Mouse (Mus musculus) limb, embryonic 14.5 days (tissue): ENCODE results near the gene Tnc. TPM values are rescaled to one million over a fixed set of nuclear protein-coding genes. Genes with fewer than 3 reads are reported as not detected.
A peak's percentile ranks its signal among the peaks of the same experiment; 100 is the strongest.

Experiments used
- ATAC-seq: fragments of 200-750 bp; cut with Nextera tagmentation; 2 replicates; pipeline ENCODE4 v1.8.0; 2017; ENCODE audit warnings: low read depth, moderate number of reproducible peaks, moderate TSS enrichment; ENCODE audit not compliant: low FRiP score
- DNase-seq: peaks from one replicate; pipeline ENCODE4 v3.0.0-alpha.2; 2015; ENCODE audit warnings: low spot score
- H3K27ac ChIP-seq: fragments of 300-500 bp; sonication (generic); replicated peaks from 2 replicates; pipeline ENCODE4 v1.5.1; 2014; ENCODE audit warnings: low read depth, mild to moderate bottlenecking, low read length, moderate library complexity, mixed read lengths
- H3K27me3 ChIP-seq: fragments of 300-500 bp; sonication (generic); 2 replicates; pipeline ENCODE4 v1.6.1; 2014; ENCODE audit warnings: low read length, mixed read lengths; ENCODE audit not compliant: control insufficient read depth, insufficient read depth
- H3K36me3 ChIP-seq: fragments of 300-500 bp; sonication (generic); 2 replicates; pipeline ENCODE4 v1.6.1; 2014; ENCODE audit warnings: mild to moderate bottlenecking, low read length, moderate library complexity, mixed read lengths; ENCODE audit not compliant: control insufficient read depth, insufficient read depth
- H3K4me1 ChIP-seq: fragments of 300-500 bp; sonication (generic); 2 replicates; pipeline ENCODE4 v1.6.1; 2014; ENCODE audit warnings: antibody characterized with exemption, low read length, mixed read lengths; ENCODE audit not compliant: control insufficient read depth, insufficient read depth
- H3K4me2 ChIP-seq: fragments of 300-500 bp; sonication (generic); replicated peaks from 2 replicates; pipeline ENCODE4 v1.6.1; 2014; ENCODE audit warnings: low read depth, mild to moderate bottlenecking, low read length, moderate library complexity; ENCODE audit not compliant: severe bottlenecking
- H3K4me3 ChIP-seq: fragments of 300-500 bp; sonication (generic); replicated peaks from 2 replicates; pipeline ENCODE4 v1.5.1; 2014; ENCODE audit warnings: low read length
- H3K9ac ChIP-seq: fragments of 300-500 bp; sonication (generic); 2 replicates; pipeline ENCODE4 v1.6.1; 2014; ENCODE audit warnings: mild to moderate bottlenecking, low read depth, low read length, moderate library complexity; ENCODE audit not compliant: severe bottlenecking
- H3K9me3 ChIP-seq: fragments of 300-500 bp; sonication (generic); 2 replicates; pipeline ENCODE4 v1.6.1; 2016; ENCODE audit warnings: low read length; ENCODE audit not compliant: control insufficient read depth
- POLR2A ChIP-seq: fragments of 200-500 bp; IDR thresholded peaks from 2 replicates; pipeline ENCODE4 v1.8.0; 2012; ENCODE audit warnings: inconsistent platforms, mild to moderate bottlenecking, moderate library complexity, borderline replicate concordance; ENCODE audit not compliant: insufficient read depth, insufficient read length; ENCODE audit errors: extremely low read depth
- WGBS: fragments of 180-500 bp; shearing (Covaris S2); extraction: QIAGEN DNeasy Blood & Tissue Kit; methylation state at CpG from one replicate; pipeline ENCODE4 v1.1.7; 2014; 5-methylcytosine and 5-hydroxymethylcytosine counted together
- polyA plus RNA-seq, 2 experiments: library from polyadenylated mRNA; depleted of rRNA in 1 of 2; stranded (reverse) in 1 of 2; unstranded in 1 of 2; fragments of >200 nt; fragmentation: Nextera tagmentation in 1 of 2; extraction: Ambion mirVana in 1 of 2; gene quantifications; 2 replicates each; pipeline versions ENCODE4 v1.2.1 to v1.2.3; 2012 to 2014

Gene Tnc
- polyA plus RNA-seq, 2 experiments = 58.2 to 73.8 TPM

DNA sequence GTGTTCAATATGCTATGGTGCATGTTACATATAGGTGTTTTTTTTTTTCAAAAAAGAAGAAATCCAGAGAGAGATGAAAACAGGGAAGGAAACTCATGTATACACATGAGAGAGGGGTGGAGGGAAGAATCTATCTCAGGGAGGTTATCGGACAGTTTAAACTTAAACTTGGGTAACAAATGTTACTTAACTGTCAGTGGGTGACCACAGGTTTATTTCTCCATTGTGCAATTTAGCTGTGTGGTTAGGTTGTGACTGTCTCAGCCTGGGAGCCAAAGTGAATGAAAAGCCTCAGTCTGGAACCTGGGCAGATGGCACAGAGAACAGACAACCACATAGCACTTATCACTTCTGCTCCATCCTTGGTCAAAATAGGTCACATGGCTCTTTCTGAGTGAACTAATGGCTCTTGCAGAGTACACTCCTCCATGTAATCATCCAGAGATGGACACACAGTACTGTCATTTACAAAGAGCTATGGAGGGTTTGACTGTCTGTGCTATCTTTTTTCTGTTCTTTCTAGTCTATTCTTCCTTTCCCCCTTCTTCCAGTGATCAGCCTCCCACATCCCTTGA lies 39.3 kb upstream of the Tnc start:
- DNase-seq (no peak), ATAC-seq (no peak)
- no peak for TF ChIP-seq POLR2A
- Histone ChIP-seq H3K9me3 (no peaks in the 10 kb centered on the region), H3K4me1 (no peaks in the 10 kb centered on the region), H3K4me3 (no peak overlapping the region), H3K36me3 (no peaks in the 10 kb centered on the region), H3K4me2 (no peak overlapping the region), H3K27me3 (no peaks in the 10 kb centered on the region), H3K9ac (no peak overlapping the region), H3K27ac (no peak overlapping the region)
- 95% methylated on average over 1 of the region's 1 CpGs for WGBS

GRCm38 (mm10) chr4:64083858-64084257 lies 37.0 kb upstream of the Tnc start:
- 57% methylated on average over 5 of the region's 5 CpGs for WGBS
- Histone ChIP-seq H3K4me1 (no peaks in the 10 kb centered on the region), H3K9ac (no peak overlapping the region), H3K27me3 (no peaks in the 10 kb centered on the region), H3K4me3 (no peak overlapping the region), H3K9me3 (no peaks in the 10 kb centered on the region), H3K36me3 (no peaks in the 10 kb centered on the region), H3K4me2 (no peak overlapping the region), H3K27ac (no peak overlapping the region)
- TF ChIP-seq POLR2A = no peak
- DNase-seq (no peak), ATAC-seq (no peak)

DNA sequence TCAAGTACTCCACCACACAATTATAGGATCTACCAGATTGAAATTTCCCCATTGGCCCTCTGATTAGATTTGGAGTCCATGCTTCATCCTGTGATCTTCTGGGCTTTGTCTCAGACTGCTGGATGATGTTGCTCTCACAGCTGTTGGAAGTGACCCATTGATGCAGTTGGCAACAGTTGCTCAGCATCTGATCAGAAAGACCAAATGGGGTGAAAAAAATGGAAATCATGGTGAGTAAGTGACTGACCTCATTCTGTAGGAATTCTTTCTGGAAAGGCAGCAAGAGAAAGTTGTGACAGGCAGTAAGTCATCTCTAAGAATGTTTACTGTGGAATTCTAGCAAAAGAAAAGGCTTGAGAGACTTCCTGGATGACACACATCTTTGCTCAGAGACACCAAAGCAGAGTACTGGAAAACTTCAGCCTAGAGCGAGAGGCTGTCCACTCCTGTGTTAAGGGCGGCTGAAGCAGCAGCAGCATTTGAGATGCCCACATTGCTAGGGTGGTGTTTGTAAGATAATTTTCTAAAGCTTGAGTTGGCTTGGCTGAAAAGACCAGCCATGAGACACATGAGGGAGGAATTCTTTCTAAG lies 31.3 kb upstream of the Tnc start:
- DNase-seq (peak; percentile 40), ATAC-seq (no peak)
- H3K4me3 ChIP-seq = no peak overlapping the region
- H3K4me2 ChIP-seq = no peak overlapping the region
- no peak overlapping the region for H3K27ac ChIP-seq
- no peaks in the 10 kb centered on the region for H3K36me3 ChIP-seq
- H3K9me3 ChIP-seq = no peaks in the 10 kb centered on the region
- TF ChIP-seq POLR2A = no peak
- 83% methylated on average over 2 of the region's 2 CpGs for WGBS
- H3K4me1 ChIP-seq = no peaks in the 10 kb centered on the region
- no peaks in the 10 kb centered on the region for H3K27me3 ChIP-seq
- no peak overlapping the region for H3K9ac ChIP-seq

- Histone ChIP-seq H3K9me3 (no peaks in the 10 kb centered on the region), H3K4me2 (no peak overlapping the region), H3K4me3 (no peak overlapping the region), H3K27me3 (no peaks in the 10 kb centered on the region), H3K27ac (no peak overlapping the region), H3K9ac (no peak overlapping the region), H3K36me3 (no peaks in the 10 kb centered on the region), H3K4me1 (no peaks in the 10 kb centered on the region)
- ATAC-seq (no peak), DNase-seq (peak; percentile 54)
- 72% methylated on average over 6 of the region's 6 CpGs for WGBS
- TF ChIP-seq POLR2A = no peak
Measured at GRCm38 (mm10) chr4:64076349-64077025, 29.7 kb upstream of the Tnc start.

DNA sequence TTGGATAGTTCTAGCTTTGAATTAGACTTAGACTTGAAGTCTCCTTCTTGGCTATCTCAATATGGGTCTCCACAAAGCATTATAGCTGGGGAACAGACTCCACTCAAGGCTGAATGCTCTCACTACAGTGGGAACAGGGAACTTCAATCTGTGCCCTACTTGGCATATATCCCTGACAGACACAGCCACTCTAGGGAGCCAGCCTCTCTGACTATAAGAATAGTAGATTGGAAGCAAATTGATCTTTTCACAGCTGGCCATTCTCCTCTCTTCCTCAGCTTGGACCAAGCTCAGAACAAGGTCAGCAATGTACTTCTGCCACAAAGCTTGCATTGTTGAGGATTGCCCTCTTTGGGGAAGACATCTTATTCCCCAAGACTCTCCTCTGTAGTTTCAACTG lies 27.9 kb upstream of the Tnc start:
- H3K4me1 ChIP-seq = no peaks in the 10 kb centered on the region
- no peaks in the 10 kb centered on the region for H3K36me3 ChIP-seq
- DNase-seq = no peak
- H3K9me3 ChIP-seq = no peaks in the 10 kb centered on the region
- no peak overlapping the region for H3K27ac ChIP-seq
- ATAC-seq = no peak
- no peak overlapping the region for H3K4me3 ChIP-seq
- H3K27me3 ChIP-seq = no peaks in the 10 kb centered on the region
- no peak for TF ChIP-seq POLR2A
- H3K4me2 ChIP-seq = no peak overlapping the region
- H3K9ac ChIP-seq = no peak overlapping the region

DNA sequence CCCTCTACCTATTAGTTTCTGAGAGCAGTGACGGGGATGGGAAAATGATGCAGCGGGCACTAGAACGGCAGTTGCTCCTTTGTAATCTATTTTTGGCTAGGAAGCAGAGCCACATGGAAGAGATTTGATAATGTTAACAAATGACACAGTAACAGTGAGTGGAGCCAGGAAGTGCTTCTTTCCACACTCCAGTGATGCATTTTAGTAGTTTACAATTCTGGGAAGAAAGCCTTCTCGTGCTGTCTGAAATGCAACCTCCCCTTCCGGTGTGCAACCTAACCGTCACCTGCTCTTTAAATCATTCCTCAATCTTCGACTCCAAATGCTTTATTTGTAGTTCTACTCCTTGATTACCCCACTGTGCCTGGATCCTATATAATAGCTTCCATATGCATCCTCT lies 20.6 kb upstream of the Tnc start:
- DNase-seq (peak; percentile 39), ATAC-seq (peak; percentile 57)
- no peak overlapping the region for H3K27ac ChIP-seq
- TF ChIP-seq POLR2A = no peak
- no peak overlapping the region for H3K4me2 ChIP-seq
- WGBS = 51% methylated on average over 7 of the region's 7 CpGs
- no peak overlapping the region for H3K9ac ChIP-seq
- H3K4me1 ChIP-seq = 0 out of 2 replicates have a peak, but pooled peaks cover 4% of the 10 kb centered on the region
- no peaks in the 10 kb centered on the region for H3K27me3 ChIP-seq
- no peaks in the 10 kb centered on the region for H3K36me3 ChIP-seq
- H3K9me3 ChIP-seq = no peaks in the 10 kb centered on the region
- H3K4me3 ChIP-seq = no peak overlapping the region
